Mouse (Mus musculus) kidney, embryonic 16.5 days (tissue): ENCODE measurements around the gene Mpg. TPM values are rescaled to one million over a fixed set of nuclear protein-coding genes. Genes with fewer than 3 reads are reported as not detected.

Source experiments
- ATAC-seq: fragments of 200-750 bp; cut with Nextera tagmentation; 2 replicates; pipeline ENCODE4 v1.8.0; 2017; ENCODE audit warnings: moderate TSS enrichment; ENCODE audit not compliant: low FRiP score, low TSS enrichment
- H3K27ac ChIP-seq: fragments of 300-500 bp; sonication (generic); 2 replicates; pipeline ENCODE4 v1.5.1; 2014; ENCODE audit warnings: low read length
- H3K27me3 ChIP-seq: fragments of 300-500 bp; sonication (generic); 2 replicates; pipeline ENCODE4 v1.6.1; 2014; ENCODE audit warnings: low read length, control low read depth, mixed read lengths; ENCODE audit not compliant: insufficient read depth
- H3K36me3 ChIP-seq: fragments of 300-500 bp; sonication (generic); 2 replicates; pipeline ENCODE4 v1.6.1; 2014; ENCODE audit warnings: low read length, control low read depth, mixed read lengths; ENCODE audit not compliant: insufficient read depth
- H3K4me1 ChIP-seq: fragments of 300-500 bp; sonication (generic); 2 replicates; pipeline ENCODE4 v1.6.1; 2014; ENCODE audit warnings: low read length, control low read depth, mixed read lengths; ENCODE audit not compliant: insufficient read depth
- H3K4me2 ChIP-seq: fragments of 300-500 bp; sonication (generic); replicated peaks from 2 replicates; pipeline ENCODE4 v1.6.1; 2014; ENCODE audit warnings: low read depth, low read length
- H3K4me3 ChIP-seq: fragments of 300-500 bp; sonication (generic); 2 replicates; pipeline ENCODE4 v1.5.1; 2014; ENCODE audit warnings: mild to moderate bottlenecking, low read length
- H3K9ac ChIP-seq: fragments of 300-500 bp; sonication (generic); replicated peaks from 2 replicates; pipeline ENCODE4 v1.6.1; 2014; ENCODE audit warnings: low read length
- H3K9me3 ChIP-seq: fragments of 300-500 bp; sonication (generic); 2 replicates; pipeline ENCODE4 v1.6.1; 2016; ENCODE audit warnings: low read length, control low read depth
- WGBS: fragments of 180-500 bp; shearing (Covaris S2); extraction: QIAGEN DNeasy Blood & Tissue Kit; methylation state at CpG from one replicate; pipeline ENCODE4 v1.1.7; 2014; 5-methylcytosine and 5-hydroxymethylcytosine counted together
- polyA plus RNA-seq: library from polyadenylated mRNA; unstranded; fragments of >200 nt; fragmentation: Nextera tagmentation; extraction: Ambion mirVana; gene quantifications from 2 replicates; pipeline ENCODE4 v1.2.1, GENCODE M21; 2015

The Mpg gene
- polyA plus RNA-seq, 1 experiment from 2014 or later: 42.4 TPM

DNA sequence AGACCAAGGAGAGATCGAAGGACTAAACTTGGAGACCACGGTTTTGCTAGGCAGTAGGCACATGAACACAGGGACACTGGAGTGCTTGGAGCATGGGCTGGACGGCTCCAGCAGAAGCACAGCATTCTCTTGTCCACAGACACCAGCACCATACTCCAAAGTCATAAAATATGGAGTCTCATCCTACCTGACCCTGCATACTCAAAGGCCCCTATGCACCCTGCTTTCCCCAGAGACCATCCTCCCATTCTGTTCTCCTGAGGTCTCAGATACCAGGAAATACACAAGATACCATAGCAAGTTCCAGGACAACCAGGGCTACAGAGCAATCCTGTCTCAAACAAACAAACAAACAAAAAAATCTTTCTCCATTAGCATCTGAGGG lies 11.1 kb downstream of the Mpg start:
- peaks cover 37% of the 10 kb centered on the region for H3K36me3 ChIP-seq
- WGBS: 92% methylated on average over 3 of the region's 3 CpGs

DNA sequence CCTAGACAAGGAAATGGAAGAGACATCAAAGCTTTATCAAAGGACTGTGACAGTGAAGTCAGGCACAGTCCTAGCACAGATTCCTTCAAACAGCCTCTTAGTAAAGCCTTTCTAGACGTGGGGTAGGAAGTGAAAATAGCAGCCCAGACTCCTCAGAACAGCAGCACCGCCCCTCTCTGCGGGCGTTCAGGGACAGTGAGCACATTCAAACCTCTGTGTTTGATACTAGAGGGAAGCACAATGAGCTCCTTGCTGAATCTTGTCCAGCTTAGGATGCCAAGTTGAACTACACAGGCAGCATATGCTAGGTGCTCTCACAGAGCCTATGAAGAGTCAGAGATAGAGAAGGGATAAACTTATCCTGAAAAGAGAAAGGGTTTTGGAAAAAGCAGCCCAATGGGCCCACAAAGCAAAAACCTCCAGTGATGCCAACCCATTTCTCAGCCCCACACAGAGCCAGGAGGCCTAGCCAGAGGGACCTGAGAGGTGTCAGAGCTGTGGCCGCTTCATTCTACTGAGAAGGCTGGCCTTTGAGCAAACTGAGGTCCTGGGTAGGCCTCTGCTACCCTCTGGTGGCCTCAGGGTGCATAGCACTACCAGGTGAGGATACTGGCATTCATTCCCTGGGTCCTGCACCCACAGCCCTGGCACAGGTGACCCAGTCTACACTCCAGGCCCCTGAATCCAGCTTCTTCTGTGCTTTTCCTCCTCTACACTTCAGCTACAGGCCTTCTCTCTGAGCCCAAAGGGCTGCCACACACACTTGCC lies 12.0 kb downstream of the Mpg start:
- Histone ChIP-seq H3K4me3 (no peak overlapping the region), H3K4me1 (peaks cover 17% of the 10 kb centered on the region), H3K9ac (no peak overlapping the region), H3K27me3 (no peaks in the 10 kb centered on the region), H3K4me2 (no peak overlapping the region), H3K27ac (no peak overlapping the region), H3K36me3 (peaks cover 28% of the 10 kb centered on the region), H3K9me3 (no peaks in the 10 kb centered on the region)
- 0 out of 2 replicates have a peak, but pooled peaks have one; percentile 26 for ATAC-seq
- WGBS: 63% methylated on average over 5 of the region's 5 CpGs

More for the DNA sequence above, 11.1 kb downstream of the Mpg start:
- Histone ChIP-seq H3K9me3 (no peaks in the 10 kb centered on the region), H3K27ac (no peak overlapping the region), H3K9ac (no peak overlapping the region), H3K27me3 (no peaks in the 10 kb centered on the region), H3K4me3 (no peak overlapping the region), H3K4me2 (no peak overlapping the region), H3K4me1 (peaks cover 13% of the 10 kb centered on the region)
- ATAC-seq: no peak

DNA sequence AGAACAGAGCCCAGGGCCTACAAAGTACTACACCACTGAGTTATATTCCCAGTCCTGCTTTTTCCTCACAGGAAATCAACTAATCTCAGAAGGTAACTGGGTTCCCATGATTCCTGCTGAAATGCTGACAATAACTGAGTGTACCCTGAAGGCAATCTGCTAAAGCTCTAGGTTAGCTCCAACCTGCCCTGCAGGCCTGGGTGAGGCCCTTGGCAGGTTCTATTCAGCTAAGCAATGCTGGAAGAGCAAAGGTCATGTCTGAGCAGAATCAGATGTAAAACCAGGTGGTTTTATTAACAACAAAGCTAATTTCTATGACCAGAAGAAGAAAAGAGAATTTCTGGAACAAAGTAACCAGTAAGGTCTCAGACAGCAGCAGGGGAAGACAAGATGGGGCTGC lies 15.1 kb downstream of the Mpg start:
- H3K36me3 ChIP-seq: peaks cover 14% of the 10 kb centered on the region
- no peak overlapping the region for H3K4me3 ChIP-seq
- H3K9ac ChIP-seq: no peak overlapping the region
- no peaks in the 10 kb centered on the region for H3K27me3 ChIP-seq
- H3K4me2 ChIP-seq: no peak overlapping the region
- H3K4me1 ChIP-seq: peaks cover 20% of the 10 kb centered on the region
- H3K27ac ChIP-seq: no peak overlapping the region
- no peak for ATAC-seq
- no peaks in the 10 kb centered on the region for H3K9me3 ChIP-seq

DNA sequence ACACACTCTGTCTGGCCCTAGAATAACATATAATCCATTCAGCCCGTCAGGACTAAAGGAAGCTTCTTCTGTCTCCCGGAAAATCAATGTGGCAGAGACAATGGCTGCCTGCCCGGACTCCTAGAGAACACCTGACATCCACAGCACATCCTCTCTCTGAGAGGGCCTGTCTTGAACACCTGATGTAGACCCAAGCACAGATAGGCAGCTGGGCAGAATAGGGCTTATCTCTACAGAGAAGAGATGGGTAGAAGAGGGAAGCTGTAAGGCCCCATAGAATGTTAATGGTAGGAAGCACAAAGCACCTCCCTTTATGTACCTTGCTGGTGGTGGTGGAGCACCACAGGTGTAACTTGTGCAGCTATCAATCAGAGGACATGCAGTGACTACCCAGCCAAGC lies 15.9 kb downstream of the Mpg start:
- 92% methylated on average over 3 of the region's 3 CpGs for WGBS

DNA sequence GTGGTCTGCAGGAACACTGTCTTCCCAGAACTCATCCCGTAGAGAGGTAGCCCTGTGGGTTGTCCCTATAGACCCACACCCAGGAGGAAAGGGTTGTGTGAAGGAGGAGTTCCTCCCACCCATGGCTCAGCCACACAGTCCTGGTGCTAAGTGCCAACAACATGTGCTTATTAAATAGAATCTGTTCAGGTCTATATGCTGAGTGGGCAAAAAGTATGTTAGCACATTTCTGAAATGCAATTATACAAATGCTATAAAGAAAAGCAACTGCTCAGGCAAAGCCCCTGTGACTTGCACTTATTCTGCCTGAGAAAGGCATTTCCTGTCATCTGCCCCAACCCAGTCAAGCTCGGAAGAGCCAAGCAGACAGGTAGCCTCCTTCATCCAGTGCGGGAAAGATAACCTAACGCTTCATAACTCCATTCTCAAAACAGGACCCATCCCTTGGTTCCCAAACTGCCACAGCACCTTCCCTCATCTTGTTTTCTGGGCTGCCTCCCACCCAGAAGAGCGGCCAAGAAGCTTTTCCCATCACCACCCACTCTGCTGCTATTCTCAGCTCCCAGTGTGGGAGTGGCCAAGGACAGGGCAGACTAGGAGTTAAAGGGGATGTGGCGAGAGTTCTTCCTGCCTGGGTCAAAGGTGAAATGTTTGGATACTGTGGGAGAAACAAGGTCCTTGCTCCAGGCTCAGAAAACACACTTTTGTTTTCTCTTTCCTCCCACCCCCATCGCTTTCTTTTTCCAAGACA lies 17.1 kb downstream of the Mpg start:
- WGBS: 39% methylated on average over 7 of the region's 7 CpGs
- H3K27ac ChIP-seq: peak overlapping the region; percentile 84
- peak; percentile 85 for ATAC-seq
- H3K4me1 ChIP-seq: peaks cover 18% of the 10 kb centered on the region
- no peak overlapping the region for H3K4me3 ChIP-seq
- no peaks in the 10 kb centered on the region for H3K27me3 ChIP-seq
- H3K4me2 ChIP-seq: 0 out of 2 replicates have a peak overlapping the region, but pooled peaks have one; percentile 8
- H3K9ac ChIP-seq: no peak overlapping the region
- H3K36me3 ChIP-seq: peaks cover 22% of the 10 kb centered on the region
- H3K9me3 ChIP-seq: no peaks in the 10 kb centered on the region

More for the DNA sequence above, 15.9 kb downstream of the Mpg start:
- Histone ChIP-seq H3K27me3 (no peaks in the 10 kb centered on the region), H3K4me2 (no peak overlapping the region), H3K4me1 (peaks cover 18% of the 10 kb centered on the region), H3K4me3 (no peak overlapping the region), H3K9me3 (no peaks in the 10 kb centered on the region), H3K9ac (no peak overlapping the region), H3K27ac (no peak overlapping the region), H3K36me3 (peaks cover 15% of the 10 kb centered on the region)
- ATAC-seq: no peak

DNA sequence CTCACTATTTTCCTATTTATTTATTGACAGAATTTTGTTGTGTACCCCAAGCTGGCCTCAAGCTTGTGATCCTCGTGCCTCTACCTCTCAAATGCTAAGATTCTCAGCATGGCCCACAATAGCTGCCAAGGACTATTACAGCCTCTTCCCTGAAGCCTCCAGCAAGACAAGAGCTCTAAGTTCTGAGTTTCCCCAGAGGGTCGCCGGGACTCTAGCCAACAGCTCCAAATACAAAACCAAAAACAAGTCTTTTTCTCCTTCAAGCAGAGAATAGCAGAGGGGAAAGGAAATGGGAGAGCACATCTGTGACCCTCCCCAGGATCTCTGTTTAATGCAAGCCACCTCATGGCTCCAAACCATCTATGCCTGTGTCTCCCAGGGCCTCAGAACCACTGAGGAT lies 17.8 kb downstream of the Mpg start:
- ATAC-seq: no peak
- H3K27me3 ChIP-seq: no peaks in the 10 kb centered on the region
- H3K9me3 ChIP-seq: no peaks in the 10 kb centered on the region
- H3K9ac ChIP-seq: no peak overlapping the region
- H3K4me2 ChIP-seq: no peak overlapping the region
- H3K4me1 ChIP-seq: peaks cover 18% of the 10 kb centered on the region
- 55% methylated on average over 3 of the region's 3 CpGs for WGBS
- H3K36me3 ChIP-seq: peaks cover 26% of the 10 kb centered on the region
- H3K4me3 ChIP-seq: no peak overlapping the region
- peak overlapping the region; percentile 84 for H3K27ac ChIP-seq

DNA sequence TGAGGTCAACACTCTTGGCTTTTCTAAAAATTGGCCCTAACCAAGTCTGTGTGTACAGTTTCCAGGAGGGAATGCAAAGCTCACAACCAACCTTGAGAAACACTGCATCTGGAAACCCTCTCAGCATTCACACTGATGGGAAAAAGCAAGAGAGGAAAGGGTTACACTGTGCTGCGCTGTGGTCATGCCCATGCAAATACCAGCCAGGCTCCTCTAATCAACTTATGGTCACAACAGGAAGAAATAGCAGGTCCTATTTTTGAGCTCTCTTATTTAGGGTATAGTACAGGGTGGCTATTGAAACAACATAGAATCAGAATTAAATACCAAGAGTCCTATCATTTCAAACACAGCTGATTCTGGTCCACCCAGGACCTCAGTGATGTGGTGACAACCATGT lies 18.3 kb downstream of the Mpg start:
- no peaks in the 10 kb centered on the region for H3K27me3 ChIP-seq
- H3K27ac ChIP-seq: peak overlapping the region; percentile 84
- H3K4me3 ChIP-seq: no peak overlapping the region
- H3K9ac ChIP-seq: no peak overlapping the region
- H3K9me3 ChIP-seq: no peaks in the 10 kb centered on the region
- H3K36me3 ChIP-seq: peaks cover 24% of the 10 kb centered on the region
- H3K4me1 ChIP-seq: peaks cover 18% of the 10 kb centered on the region
- WGBS: 75% methylated on average over 1 of the region's 1 CpGs
- ATAC-seq: no peak
- H3K4me2 ChIP-seq: no peak overlapping the region

DNA sequence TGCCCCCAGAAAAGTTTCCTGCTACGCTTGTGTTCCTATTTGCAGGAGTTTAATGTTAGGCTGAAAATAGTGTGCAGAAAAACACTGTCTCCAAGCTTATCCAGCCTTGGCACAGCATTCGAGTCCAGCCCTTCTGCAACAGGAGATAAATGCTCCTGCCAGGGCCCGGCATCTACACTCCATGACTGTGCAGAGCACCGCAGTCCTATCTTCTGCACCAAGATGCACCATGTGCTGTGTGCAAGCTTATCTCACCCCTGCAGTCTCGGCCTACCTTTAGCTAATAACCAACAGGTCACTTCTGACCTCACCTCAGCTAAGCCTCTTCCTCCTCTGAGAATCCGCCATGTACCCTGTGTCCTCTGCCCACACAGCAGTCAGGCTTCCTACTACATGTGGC lies 19.3 kb downstream of the Mpg start:
- Histone ChIP-seq H3K36me3 (peaks cover 16% of the 10 kb centered on the region; the same call in 1 of the 2 replicates), H3K27ac (no peak overlapping the region), H3K9ac (no peak overlapping the region), H3K27me3 (no peaks in the 10 kb centered on the region), H3K4me1 (peaks cover 18% of the 10 kb centered on the region), H3K4me2 (no peak overlapping the region), H3K9me3 (no peaks in the 10 kb centered on the region), H3K4me3 (no peak overlapping the region)
- 95% methylated on average over 6 of the region's 6 CpGs for WGBS
- no peak; the same call in 1 of the 2 replicates for ATAC-seq

DNA sequence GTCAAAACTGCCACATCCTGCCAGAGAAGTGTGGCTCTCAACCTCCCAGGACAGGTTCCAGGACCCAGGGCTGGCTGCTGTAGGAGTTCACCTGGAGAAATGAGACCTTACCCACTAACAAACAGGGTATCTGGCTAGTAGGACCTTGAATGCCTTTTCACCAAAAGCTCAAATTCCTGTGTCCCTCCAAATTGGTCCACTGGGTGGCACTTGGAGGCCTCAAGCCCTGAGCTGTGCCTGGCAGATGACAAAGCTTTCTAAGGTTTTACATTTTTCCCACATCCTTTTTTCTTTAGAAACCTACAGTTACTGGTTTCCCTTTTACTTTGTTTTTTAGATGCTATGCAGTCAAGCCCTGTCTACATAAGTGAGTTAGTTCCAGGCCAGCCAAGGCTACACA lies 20.8 kb downstream of the Mpg start:
- H3K9ac ChIP-seq: no peak overlapping the region
- ATAC-seq: no peak

DNA sequence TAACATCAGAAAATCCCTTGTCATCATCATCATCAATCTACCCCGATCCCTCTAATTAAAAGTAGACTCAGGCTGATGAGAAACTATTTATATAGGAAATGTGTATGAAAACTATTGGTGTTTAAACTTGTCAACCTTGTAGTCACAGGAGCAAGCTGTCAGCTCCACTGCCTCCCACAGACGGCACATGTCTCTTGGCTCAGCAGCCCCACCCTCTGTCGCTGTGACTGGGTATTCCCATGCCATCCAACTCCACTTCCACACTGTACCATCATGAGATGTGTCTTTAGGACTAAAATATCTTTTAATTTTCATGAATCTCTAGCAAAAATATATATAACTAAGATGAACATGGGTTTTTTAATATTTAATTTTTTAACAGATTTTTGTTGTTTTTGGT lies 22.0 kb downstream of the Mpg start:
- Histone ChIP-seq H3K9ac (no peak overlapping the region), H3K27ac (no peak overlapping the region), H3K4me3 (no peak overlapping the region), H3K36me3 (peaks cover 16% of the 10 kb centered on the region), H3K9me3 (no peaks in the 10 kb centered on the region), H3K27me3 (no peaks in the 10 kb centered on the region), H3K4me2 (no peak overlapping the region), H3K4me1 (peaks cover 14% of the 10 kb centered on the region)
- 62% methylated on average over 3 of the region's 3 CpGs for WGBS
- no peak for ATAC-seq

More for the DNA sequence above, 20.8 kb downstream of the Mpg start:
- no peaks in the 10 kb centered on the region for H3K9me3 ChIP-seq
- no peaks in the 10 kb centered on the region for H3K27me3 ChIP-seq
- no peak overlapping the region for H3K27ac ChIP-seq
- H3K36me3 ChIP-seq: peaks cover 16% of the 10 kb centered on the region
- H3K4me2 ChIP-seq: no peak overlapping the region
- no peak overlapping the region for H3K4me3 ChIP-seq
- peaks cover 18% of the 10 kb centered on the region for H3K4me1 ChIP-seq
